Mouse (Mus musculus) megakaryocyte, adult 5-6 weeks (primary cell): ENCODE measurements around the gene Kcnn4. TPM values are rescaled to one million over a fixed set of nuclear protein-coding genes. Genes with fewer than 3 reads are reported as not detected.
"Not testable (repeated sequence)": the region's sequence is repeated elsewhere in the genome, so short reads cannot be mapped to it uniquely, and the experiment has no call there.

Experiments
- ATAC-seq: 2 replicates; pipeline ENCODE4 v1.8.0; 2016; ENCODE audit warnings: mild to moderate bottlenecking, inconsistent platforms; ENCODE audit not compliant: poor library complexity, severe bottlenecking
- total RNA-seq, 2 experiments: library from RNA; stranded (forward) in 1 of 2; stranded (reverse) in 1 of 2; fragments of 153-499, 151-499 nt in 1 of 2; fragments of 221-1000, 200-1000 nt in 1 of 2; gene quantifications; 2 replicates each; pipeline versions ENCODE4 v1.2.3 to v1.2.4; 2015 to 2017

Kcnn4 gene
- total RNA-seq, 2 experiments from 2014 or later = 5.9 to 14.2 TPM

DNA sequence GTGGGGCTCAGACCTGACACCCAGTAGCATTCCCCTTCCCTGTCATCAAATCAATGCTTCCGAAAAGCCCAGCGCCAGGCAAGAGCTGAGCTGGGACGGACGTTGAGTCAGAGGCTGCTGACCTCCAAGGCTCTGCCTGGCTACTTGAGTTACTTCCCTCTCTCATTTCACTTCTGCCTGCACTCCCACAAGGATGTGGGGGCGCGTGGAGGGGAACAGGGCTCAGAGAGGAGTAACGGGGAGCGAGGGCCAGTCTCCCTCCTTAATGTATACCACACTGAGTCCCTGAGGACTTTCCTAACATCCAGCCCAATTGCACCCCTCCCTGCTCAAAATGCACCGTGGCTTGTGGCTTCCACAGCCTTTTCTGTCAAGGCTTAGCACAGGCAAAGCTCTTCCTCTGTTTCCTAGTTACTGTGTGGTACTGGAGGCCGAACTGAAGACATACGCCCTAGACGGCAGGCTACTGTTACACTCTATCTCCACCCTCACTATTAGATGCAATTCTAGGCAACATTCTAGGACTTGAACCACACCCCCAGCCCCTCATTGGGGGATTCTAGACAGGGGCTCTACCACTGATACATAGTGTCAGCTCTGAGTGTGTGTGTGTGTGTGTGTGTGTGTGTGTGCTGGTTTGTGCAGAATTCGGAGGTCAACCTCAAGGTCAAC, 19.6 kb downstream of the Kcnn4 start:
- peak; percentile 66 for ATAC-seq

DNA sequence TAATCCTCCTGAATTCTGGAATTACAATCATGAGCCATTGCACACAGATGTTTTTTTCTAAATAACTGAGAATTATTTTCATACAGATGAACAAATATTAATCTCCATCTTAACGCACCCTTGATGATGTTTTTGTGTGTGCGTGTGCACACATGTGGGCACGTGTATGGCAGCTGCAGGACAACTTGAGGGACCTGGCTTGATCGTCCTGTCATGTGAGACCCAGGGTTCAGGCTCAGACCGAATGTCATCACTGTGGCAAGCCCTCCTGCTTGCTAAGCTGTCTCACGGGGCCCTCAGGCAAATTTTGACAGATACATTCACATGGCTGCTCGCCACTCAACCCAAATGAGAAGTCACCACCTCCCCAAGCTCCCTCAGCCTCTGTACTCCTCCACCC, 20.4 kb downstream of the Kcnn4 start:
- ATAC-seq = no peak

GRCm38 (mm10) chr7:24391077-24391476, 21.0 kb downstream of the Kcnn4 start:
- no peak for ATAC-seq

DNA sequence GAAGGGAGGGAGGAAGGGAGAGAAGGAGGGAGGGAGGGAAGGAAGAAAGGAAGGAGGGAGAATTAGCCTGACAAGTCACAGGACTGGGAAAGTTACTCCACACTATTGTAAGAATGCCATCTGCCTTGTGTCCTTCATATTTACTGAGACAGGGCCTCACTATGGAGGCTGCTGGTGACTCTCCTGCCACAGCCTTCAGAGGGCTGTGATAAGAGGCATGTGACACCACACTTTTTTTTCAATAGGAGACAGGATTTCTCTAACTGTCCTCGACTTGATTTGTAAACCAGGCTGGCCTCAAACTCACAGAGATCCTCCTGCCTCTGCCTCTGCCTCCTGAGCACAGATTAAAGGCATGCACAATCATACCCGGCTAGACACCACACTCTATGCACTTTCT, 21.6 kb downstream of the Kcnn4 start:
- no peak for ATAC-seq

GRCm38 (mm10) chr7:24394054-24394453, 24.0 kb downstream of the Kcnn4 start:
- ATAC-seq = no peak

GRCm38 (mm10) chr7:24394475-24395161, 24.6 kb downstream of the Kcnn4 start:
- peak; percentile 13 for ATAC-seq

GRCm38 (mm10) chr7:24396832-24397231, 26.8 kb downstream of the Kcnn4 start:
- no peak for ATAC-seq

- ATAC-seq = no peak
These were observed 28.4 kb downstream of the Kcnn4 start for GRCm38 (mm10) chr7:24398364-24398913.

DNA sequence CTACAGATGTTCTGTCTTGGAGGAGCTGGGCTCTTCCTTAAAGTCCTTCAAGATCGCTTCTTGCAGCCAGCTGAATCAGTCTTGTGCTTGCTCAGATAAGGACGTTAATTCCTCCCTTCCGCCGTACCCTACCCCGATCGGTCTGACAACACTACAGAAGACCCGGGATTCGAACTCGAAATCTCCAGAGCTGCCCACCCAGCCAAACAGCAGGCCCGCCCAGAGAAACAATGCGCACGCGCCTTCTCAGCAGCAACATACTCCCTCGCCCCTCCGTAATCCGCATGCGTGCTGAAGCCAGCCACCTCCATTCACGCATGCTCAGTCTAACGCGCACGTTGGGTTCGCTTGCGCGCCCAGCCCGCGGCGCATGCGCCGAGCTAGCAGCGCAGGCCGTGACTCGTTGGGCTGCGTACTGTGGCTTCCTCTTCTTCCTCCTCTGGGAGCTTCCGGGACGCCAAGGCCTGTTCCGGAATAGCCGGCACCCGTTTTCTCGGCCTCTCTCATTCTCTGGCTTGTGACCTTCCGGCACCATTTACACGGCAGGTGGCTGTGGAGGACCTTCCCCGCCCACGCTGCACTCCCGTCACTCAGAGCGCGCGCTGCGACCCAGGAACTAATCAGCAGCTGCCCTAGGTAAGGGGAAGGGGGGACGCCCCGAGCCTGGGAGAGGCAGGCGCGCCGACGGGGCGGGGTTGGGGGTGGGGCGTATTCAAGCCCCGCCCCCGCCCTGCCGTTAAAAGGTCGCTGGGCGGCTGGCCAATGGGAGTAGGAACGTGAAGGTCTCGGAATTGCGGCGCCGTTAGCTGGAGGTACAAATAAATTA, 29.4 kb downstream of the Kcnn4 start, which contains the start of gene Smg9:
Smg9 (plus strand) TSS at position 364 of the 826 bp plus-strand sequence.
- ATAC-seq = peak; percentile 78

DNA sequence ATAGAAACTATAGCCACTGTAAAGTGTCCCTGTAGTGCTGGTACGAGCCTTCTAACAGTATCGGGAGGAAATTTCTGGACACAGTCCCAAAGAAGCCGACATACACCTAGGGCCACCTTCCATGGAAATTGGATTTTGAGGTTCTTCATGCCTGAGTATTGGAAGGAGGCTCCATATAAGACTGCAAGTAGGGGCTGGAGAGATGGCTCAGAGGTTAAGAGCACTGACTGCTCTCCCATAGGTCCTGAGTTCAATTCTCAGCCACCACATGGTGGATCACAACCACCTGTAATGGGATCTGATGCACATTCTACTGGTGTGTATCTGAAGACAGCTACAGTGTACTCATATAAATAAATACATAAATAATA, 30.0 kb downstream of the Kcnn4 start:
- no peak for ATAC-seq

DNA sequence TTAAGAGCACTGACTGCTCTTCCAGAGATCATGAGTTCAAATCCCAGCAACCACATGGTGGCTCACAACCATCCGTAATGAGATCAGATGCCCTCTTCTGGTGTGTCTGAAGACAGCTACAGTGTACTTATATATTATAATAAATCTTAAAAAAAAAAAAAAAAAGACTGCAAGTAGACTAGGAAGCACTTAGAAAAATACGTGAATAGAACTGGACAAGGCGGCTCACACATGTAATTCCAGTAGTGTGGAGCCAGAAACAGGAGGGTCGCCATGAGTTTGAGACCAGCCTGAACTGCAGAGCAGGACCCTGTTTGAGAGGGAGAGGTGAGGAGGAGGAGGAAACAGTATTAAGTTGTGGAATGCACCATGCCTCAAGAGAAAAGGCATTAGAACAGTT, 30.4 kb downstream of the Kcnn4 start:
- not testable (repeated sequence) for ATAC-seq

DNA sequence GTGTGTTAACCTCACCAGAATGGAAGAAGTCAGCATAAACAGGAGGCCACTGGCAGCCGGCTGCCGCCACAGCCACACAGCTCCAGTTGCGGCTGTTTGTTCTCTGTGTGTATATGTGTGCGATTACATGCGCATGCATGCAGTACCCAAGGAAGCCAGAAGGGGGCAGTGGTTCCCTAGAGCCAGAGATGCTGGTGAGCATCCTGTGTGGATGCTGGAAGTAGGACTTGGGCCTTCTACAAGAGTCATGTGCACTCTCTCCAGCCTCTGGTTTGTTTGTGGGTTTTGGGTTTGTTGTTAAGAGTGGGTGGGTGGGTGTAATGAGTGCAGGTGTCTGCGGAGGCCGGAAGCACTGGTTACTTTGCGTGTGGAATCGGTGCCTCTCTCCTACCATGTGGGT, 32.8 kb downstream of the Kcnn4 start:
- ATAC-seq = peak; percentile 34; the same call in 1 of the 2 replicates

- no peak for ATAC-seq
These were observed 35.6 kb downstream of the Kcnn4 start for GRCm38 (mm10) chr7:24405649-24406048.

DNA sequence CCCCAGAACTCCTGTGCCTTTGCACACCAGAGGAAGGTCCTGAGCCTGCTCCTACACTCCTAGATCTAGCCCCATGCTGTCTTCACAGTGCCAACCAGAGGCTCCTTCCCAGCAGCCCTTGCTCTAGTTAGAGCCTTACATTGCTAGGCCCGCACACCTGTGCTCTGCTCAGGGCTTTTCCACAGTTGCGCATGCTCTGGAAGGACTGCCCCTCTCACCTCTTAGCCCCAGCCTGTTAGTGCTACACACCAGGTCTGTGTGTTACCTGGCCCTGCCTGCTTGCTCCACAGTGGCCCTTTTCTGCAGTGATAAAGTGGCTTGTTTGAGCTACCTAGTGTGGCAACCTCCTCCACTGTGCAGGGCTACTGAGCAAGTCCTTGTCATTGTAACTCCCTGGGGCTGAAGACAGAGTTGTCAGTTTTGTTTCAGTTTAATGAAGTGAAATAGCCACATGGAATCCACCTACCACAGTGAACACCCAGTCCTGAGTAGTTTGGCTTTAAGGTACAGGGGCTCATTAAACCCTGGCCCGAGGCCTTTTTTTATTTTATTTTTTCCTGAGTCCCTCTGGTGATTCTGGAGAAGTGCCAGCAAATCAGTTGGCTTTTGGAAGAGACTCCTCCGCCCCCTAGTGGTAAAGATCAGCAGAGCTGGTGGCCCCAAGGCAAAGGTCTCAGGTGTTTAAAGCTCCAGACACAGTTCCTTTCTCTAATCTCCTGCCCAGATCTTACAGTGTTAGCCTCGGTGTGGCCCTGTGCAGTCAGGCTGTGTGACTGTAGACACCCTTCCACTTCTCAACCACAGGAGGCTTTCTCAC, 36.7 kb downstream of the Kcnn4 start:
- ATAC-seq = peak; percentile 56

- ATAC-seq = no peak
These were observed 38.1 kb downstream of the Kcnn4 start for GRCm38 (mm10) chr7:24408186-24408585.

DNA sequence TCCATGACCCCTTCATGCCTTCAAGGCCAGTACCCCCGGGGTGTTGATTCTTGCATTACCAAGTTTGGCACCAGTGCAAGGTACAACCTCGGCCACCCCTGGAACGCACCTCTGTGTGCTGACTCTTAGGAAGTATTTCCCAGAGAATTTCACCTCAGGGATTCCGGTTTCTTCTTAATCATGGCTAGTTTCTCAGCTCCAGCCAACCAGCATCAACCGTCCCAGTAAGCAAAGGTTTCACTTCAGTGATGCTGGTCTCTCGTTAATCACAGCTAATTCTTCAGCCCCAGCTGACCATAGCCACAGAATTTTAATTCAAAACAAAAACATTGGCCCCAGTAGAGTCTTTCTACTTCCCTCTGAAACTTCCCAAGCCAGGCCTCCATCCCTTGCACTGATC, 40.1 kb downstream of the Kcnn4 start:
- no peak for ATAC-seq

- ATAC-seq = no peak
These were observed 40.8 kb downstream of the Kcnn4 start for GRCm38 (mm10) chr7:24410831-24411230.

GRCm38 (mm10) chr7:24413630-24414029, 43.6 kb downstream of the Kcnn4 start:
- ATAC-seq = peak; percentile 62

GRCm38 (mm10) chr7:24415261-24415660, 45.2 kb downstream of the Kcnn4 start:
- ATAC-seq = no peak

GRCm38 (mm10) chr7:24419579-24419978, 49.5 kb downstream of the Kcnn4 start:
- ATAC-seq = no peak
